Mouse (Mus musculus) kidney, adult 9 months (tissue): ENCODE data around the gene Bpifc.
"Not testable (repeated sequence)": the region's sequence is repeated elsewhere in the genome, so short reads cannot be mapped to it uniquely, and the experiment has no call there.

ENCODE experiments used
- DNase-seq: peaks from one replicate; pipeline ENCODE4 v3.0.0; 2022

The Bpifc gene

DNA sequence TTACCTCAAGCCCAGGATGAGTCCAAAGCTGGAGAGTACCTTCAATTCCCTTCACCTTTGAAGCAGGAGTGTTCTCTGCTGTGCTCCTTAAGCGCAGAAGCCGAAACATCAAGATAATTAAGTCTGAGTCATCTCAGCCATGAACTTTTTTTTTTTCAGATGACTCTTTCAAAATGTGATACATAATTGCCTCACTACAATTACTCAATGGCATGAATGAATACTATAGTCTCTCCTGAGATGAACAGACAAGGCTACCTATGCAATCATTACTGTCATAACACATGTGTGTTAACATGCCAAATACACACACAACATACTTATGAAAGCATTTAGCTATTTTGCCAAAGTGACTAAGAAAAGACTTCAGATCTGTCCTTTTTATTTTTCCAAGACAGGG lies at the start of gene Bpifc:
Bpifc (minus strand) TSS at position 115 of the 400 bp plus-strand sequence.
- DNase-seq: no peak

DNA sequence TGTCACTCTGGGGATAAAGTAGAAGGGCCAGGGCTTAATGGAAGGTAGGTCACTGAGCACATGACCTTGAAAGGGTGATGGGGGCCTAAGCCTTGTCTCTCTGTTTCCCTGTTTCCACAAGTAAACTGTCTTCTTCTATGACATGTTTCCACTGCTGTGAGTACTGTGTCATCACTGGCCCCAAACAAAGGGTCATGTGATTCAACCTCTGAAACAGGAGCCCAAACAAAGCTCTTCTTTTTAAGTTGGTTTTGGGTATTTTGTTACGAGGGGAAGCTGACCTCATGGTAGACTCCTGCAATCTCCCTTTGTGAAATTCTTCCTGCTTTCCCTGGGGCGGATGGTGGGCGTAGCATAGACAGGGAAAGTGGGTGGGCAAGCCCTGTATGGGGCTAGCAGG lies 48.6 kb upstream of the Bpifc start:
- DNase-seq: no peak

DNA sequence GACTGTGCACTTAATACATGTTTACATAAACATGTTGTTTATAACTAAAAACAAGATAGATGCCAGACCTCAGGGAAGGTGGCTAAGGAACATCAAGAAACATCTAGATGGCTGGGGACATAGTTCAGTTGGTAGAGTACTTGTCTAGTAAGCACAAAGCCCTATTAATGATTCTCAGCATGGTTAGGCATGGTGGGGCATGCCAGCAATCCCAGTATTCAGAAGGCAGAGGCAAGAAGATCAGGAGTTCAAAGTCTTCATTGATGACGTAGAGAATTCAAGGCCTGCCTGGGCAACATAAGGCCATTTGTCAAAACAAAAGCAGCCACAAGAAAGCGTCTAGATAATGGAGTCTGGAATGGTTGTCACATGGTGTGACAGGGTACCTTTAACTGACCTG lies 46.0 kb upstream of the Bpifc start:
- peak; percentile 96 for DNase-seq

DNA sequence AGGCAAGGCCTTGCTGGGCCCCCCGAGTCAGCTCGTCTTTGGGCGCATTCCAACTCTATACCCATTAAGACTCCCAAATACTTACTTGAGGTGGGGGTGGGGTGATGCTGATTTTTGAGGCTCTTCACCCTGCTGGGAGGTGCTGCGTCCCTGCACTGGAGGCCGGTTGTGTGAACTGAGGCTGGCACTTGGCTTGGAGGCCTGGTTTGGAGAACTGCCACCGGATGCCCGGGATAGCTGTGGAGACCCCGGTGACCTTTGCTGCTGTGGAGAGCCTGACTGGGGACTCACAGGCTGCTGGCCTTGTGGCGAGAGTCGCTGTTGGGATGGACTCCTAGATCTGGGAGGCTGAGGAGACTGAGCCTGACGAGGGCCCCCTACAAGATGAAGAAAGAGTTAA lies 45.6 kb upstream of the Bpifc start:
- DNase-seq: peak; percentile 87

DNA sequence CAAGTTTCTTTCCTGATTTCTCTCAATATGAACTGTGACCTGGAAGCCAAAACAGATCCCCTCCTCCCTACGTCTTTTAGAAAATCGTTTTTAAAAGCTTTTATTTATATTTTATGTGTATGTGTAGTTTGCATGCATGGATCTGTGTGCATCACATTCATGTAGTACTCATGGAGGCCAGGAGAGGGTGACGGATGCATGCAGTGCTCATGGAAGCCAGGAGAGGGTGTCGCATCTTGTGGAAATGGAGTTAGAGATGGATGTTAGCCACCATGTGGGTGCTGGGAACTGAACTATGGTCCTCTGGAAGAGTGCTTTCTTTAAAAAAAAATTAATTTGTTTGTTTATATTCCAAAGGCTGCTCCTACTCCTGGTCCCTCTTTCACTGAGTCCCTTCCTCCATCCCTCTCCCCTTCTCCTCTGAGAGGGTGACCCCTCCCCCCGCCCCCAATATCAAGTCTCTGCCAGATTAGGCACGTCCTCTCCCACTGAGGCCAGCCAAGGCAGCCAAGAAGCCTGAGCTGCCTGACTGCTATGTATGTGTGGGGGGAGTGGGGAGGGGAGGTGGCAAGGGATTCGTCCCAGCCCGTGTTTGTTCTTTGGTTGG lies 44.7 kb upstream of the Bpifc start:
- no peak for DNase-seq

DNA sequence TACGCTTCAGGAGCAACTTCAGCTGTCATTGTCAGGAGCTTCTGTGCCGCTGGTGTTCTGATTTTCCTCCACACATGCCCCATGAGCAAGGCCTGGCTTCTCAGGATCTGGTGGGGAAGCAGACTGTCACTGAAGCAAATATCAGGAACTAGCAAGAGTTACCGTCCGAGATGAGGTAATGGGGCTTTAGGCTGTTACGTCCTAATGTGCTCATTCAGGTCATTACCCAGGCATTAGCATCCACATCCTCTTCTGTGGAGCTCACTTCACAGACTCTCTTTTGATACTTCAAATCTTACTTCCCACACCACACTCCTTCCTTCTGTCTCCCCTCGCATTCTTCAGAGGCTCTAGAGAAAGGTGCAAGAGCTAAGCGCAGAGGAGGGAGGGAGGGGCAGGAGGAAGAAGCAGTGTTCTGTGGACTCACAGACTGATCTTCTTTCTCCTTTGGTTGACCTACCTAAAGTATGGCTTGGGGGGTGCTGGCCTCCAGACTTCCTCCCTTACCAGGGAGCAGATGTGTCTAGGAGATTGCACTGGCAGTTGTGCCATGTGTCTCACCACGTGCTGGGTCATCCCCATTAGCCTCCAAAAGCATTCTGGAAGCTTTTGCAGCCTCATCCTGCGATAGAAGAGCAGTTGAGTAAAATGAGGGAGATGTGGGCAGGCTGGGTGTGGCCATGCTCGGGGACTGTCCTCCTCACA lies 41.3 kb upstream of the Bpifc start:
- DNase-seq: no peak

DNA sequence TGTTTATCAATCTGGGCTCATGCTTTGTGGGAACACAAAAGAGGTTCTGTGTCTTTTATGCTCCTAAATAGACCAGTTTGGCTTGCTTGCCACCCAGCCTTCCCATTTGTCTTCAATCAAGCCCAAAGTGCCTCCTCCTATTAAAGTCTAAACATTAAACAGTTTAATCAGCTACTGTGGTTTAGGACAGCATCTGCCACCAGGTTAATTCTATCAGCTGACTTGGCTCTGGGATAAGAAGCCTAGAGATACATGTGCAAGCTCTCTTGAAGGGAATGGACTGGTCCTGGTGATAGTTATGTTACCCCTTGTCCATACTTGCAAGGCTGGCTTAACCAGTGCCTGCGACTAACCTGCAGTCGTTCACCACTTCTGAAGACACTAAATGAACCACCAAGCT lies 38.8 kb upstream of the Bpifc start:
- peak; percentile 79 for DNase-seq

DNA sequence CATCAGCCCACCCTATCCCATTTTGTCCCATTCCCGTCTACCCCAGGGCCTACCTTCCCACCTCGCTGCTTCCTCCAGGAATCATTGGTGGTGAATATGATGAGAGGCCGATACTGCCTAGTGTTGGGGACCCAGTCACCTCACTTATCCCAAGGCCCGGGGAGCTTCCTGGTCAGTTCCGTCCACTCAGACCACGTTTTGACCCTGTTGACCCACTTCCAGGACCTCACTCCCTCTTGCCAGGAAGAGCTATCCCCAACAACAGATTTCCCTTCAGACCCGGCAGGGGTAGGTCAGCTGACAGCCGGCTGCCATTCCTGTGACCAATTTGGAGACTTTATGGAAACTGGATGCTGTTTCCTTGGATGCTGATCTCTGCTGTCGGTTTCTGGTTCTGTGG lies 36.1 kb upstream of the Bpifc start:
- no peak for DNase-seq

DNA sequence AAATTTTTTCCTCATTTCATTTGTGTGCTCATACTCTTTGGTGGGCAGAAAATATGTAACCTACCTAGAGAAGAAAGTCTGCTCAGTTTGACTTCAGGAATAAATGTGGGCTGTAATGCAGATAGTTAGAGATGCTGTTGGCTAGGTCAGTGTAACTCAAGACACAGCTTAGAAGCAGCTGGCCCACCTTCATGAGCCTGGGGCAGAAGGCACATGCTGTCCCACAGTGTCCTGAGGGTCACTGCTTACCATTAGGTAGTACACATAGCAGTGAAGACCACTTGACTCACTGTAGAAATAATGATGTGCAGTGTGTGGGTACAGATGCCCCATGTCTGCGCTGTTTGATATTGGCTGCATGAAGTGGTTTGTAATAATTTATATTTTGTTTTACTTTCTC lies 34.7 kb upstream of the Bpifc start:
- DNase-seq: no peak

DNA sequence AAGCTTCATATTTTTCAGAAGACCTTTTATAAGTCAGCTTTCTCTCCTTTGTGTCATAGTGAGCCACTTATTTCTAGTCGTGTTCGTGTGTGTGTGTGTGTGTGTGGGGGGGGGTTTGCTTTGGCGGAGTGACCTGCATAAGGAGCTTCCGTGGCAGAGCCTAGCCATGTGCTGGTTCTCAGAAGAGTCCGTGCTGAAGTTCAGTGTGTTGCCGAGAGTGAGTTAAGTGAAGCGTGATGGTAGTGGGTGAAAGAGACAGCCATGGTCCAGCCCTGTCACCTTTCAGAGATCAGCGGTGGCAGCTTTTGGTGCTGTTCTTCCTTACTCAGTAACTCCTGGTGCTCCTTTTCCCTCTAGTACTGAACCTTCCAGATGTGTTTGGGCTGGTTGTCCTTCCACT lies 32.4 kb upstream of the Bpifc start:
- DNase-seq: peak; percentile 62

DNA sequence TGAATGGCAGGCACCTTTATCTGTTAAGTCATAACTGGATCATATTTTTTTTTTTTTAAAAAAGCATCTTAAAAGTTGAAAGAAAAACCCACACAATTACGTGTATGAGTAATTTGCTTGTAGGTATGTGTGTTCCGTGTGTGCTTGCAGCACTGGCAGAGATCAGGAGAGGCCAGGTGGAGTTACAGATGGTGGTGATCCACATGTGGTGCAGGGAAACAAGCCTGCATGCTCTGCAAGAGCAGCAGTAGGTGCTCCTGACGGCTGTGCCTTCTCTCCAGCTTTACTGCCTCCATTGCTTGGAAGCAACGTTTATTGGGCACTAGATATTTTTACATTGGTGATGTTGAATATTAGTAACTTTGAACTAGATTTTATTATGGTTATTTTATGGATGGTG lies 32.0 kb upstream of the Bpifc start:
- DNase-seq: no peak

DNA sequence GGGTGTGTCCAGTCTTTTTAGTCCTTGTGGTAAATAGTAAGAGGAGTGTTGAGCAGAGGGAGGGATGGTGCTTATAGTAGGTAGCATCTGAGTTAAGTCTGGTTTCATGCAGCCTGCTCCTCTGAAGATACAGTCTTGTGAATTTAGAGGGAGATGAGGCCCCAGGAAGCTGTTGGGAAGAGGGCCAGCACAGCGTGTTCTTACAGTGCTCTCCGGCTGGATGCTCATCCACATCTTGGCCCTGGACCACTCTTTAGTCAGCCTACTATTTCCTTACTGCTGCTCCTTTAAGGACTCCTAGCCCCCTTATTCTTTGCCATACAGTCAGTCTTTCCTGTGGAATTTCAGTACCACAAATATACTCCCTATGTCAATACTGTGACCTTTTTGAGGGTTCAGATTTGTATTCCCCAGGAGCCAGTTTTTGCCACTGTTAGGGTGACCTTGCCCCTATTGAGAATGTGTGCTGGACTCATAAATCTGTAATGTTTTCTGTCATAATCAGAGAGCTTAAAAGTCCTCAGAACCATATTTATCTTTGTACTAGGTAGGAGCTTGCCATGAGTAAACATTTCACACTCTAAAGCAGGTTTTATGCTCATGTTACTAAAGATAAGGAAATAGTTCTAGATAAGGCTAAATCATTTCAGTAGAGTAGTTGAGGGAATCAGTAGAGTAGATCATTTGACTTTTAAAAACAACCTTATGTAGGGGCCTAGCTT lies 22.5 kb upstream of the Bpifc start:
- no peak for DNase-seq

DNA sequence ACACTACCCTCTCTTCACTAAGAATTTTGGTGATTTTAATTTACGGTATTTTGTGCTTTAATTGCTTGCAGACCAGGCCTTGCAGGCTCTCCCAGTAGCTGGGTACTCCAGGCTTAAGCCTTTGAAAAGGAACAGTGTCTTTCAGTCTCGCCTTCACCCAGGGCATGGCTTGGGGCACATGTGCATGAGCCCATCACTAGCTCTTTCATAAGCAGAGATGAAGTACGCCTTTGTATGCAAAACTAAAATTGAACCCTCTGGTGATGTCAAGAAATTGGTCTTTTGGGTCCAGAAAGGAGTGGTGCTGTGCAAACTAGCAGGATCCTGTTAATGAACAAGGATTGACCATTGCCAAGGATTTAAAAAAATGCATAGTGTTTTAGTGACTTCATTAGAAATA lies 20.8 kb upstream of the Bpifc start:
- no peak for DNase-seq

DNA sequence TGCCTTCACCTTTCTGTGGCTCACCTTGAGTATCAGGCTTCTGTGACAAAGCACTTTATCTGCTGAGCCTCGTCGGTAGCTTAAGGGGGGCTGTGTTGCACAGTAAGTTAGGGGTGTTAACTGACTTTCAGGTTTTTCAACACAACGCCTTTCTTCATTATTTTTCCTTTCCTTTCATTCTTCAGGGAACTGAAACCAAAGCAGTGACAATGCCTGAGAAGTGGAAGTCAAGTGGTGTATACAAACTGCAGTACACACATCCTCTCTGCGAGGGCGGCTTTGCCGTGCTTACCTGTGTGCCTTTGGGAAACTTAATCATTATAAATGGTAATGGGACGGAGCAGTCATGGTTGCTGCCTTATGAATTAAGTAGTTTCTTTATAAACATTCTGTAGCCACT lies 19.0 kb upstream of the Bpifc start:
- DNase-seq: no peak

DNA sequence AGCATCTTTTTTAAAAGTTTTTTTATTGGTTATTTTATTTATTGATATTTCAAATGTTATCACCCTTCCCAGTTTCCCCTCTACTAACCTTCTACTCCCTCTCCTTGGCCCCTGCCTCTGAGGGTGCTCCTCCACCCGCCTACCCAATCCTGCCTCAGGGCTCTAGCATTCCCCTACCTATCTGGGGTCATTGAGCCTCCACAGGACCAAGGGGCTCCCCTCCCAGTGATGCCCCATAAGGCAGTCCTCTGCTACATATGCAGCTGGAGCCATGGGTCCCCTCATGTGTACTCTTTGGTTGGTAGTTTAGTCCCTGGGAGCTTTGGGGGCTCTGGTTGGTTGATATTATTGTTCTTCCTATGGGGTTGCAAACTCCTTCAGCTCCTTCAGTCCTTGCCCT lies 15.1 kb upstream of the Bpifc start:
- DNase-seq: not testable (repeated sequence)

DNA sequence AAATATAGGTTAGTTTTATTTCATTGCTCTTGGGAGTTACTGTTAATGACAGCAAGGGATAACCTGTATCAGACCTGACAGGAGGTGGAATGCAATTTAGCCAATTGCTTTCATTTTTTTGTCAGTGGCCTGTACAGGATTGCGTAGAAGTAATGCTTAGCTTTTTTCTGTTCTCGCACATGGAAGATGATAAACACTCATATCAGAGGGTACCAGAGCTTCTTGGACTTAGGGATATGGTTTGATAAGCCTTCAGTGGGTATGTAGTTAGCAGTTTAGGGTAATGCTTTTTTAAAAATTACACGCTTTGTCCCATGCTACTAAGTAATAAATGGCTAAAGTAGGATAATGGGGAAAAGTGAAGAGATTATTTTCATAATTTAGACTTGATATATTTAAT lies 14.7 kb upstream of the Bpifc start:
- no peak for DNase-seq

DNA sequence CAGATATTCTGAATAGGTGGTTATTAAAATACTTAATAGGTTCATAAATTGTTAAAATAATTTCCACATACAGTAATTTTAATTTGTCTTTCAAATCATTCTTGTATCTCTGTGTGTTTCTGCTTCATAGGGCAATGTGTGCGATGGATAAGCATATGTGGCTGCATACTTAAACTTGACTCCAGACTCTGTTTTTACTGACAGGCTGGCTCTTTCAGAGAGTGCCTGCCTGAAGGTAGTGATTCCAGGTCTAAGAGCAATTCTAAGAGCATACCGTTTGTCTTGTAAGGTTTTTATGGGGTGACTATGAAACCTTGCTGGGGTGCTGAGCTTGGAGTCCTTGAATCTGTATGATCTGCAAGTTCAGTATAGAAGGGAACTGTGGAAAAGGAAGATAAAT lies 14.2 kb upstream of the Bpifc start:
- no peak for DNase-seq

DNA sequence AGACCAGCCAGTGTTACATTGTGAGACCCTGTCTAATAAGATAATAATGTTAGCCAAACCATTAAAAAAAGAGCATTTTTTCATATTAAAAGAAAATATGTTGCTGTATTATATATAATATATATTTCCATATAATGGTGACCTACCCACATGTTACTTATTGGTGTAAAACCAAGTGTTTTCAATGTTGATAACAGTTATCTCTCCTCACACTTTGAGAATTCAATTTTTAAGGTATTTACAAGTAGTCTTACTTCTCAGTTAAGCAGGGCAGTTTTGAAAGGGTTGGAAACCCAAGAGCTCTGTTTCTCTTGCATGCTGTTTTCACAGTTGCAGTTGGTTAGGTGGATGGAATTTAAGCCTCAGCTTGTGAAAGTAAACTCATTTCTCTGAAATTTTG lies 11.5 kb upstream of the Bpifc start:
- no peak for DNase-seq

DNA sequence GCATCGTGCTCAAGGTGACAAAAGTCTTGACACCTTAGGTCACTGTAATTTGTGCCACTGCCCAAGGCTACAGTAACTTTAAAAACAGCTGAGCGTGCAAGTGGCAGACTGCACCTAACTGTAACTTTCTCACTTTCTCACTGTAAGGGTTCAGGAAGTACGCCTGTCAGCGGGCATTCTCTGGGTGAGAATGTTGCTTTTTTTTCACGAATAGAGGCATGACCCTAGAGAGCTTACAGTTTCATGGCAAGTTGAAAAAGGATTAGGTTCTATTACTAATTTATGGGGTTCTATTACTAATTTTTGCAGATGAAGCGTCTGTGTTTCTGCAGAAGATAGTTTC lies 10.8 kb upstream of the Bpifc start:
- DNase-seq: no peak

DNA sequence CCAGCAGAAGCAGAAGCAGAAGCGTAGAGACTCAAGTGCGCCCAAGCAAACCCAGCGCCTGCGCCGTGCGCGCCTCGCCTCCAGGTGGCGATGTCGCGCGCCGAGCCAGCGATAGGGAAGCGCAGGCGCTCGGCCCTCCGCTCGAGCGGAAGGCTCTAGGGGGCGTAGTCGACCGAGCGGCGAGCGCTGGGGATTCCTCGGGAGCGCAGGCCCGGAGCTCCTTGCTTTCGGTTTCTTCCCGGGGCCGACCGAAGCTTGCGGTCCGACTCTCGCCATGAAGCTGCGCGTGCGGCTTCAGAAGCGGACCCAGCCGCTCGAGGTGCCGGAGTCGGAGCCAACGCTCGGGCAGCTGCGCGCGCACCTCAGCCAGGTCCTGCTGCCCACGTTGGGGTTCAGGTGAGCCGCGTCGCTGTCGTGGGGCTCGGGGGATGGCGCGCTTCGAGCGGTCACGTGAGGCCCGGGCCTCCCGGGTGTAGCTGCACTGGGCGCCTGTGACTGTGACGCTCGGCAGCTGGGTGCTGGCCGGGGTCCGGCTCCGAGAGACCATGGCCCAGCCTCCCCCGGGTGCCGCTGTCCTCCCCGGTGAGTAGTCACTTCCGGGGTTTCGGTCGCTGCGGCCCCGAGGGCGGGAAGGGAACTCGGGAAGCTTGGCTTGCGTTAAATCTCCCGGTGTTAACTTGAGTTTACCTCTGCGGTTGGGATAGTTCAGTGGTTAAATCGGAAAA lies 10.2 kb upstream of the Bpifc start, which contains the start of gene Fbxo7:
Fbxo7 (plus strand) TSS at position 224 of the 725 bp plus-strand sequence.
- peak; percentile 90 for DNase-seq

DNA sequence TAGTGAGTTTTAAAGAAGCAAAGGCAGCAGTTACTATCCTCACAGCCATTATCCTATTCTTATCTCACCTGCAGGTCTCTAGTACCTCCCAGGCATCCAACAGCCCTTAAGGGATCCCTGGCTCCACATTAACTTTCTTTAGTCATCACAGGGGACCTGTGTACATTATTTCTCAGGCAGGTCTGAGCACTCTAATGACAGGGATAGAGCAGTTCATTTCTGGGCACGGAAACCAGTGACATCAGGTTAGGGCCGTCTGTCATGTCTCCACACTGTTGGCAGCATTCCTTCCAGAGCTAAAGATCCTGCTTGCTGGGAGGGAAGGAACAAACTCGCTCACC lies 9.7 kb upstream of the Bpifc start:
- DNase-seq: no peak

DNA sequence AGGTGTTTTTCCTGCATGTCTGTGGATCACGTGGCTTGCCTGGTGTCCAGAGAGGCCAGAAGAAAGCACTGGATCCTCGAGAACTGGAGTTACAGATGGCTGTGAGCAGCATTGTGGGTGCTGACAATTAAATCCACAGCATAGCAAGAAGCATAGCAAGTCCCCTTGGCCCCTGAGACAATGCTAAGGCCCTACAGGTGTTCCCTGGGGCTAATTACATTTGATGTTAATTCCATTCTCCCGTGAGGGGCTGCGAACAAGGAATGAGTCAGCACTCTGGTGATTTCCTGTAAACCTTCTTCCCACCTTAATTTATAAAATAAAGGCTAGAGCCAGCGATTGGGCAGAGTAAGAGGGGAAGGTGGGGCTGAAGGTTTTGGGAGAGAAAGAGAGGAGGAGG lies 7.1 kb upstream of the Bpifc start:
- no peak for DNase-seq

DNA sequence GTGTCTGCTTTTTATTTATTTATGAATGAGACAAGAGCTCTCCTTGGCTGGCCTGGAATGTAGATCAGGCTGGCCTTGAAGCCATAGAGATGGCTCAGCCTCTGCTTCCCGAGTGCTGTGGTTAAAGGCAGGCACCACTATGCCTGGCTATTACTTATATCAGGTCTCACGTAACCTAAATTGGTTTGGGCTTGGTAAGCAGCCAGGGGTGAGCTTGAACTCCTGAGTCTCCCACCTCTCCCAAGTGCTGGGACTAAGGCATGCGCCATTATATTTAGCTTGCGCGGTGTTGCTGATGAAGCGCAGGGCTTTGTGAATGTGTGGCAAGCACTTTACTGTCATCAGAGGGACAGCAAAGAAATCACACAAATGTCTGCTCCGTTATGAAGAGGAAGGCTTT lies 6.1 kb upstream of the Bpifc start:
- DNase-seq: no peak

DNA sequence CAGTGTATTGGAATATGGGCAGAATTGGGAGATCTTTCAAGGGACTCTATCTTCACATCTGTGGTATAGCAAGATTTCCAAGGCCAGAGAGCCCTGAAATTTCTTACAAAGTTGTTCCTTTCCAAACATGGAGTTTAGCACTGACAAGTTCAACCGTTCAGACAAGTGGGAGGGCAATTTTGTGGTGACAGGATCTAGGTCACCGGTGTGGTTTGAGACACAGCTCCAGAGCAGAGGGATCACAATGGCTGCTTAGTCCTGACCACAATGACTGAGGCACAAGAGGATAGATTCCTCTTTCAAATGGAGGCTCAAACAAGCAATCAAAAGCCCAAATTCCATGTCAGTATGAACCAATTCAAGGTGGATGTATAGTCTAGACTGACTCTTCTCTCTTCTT lies 523 bp downstream of the Bpifc start:
- no peak for DNase-seq
